Comparison of ENCODE assay signal across 8 mouse cellular contexts in genomic region chr7:87063576-87063975, GRCm38 (mm10).
"Had no signal": no experiment of that assay in that cellular context is flagged by ENCODE, and none has a peak within 500 bp of the region (broad histone marks: within the 10 kb centered on the region; RNA-seq: fewer than 3 reads in every experiment).

No protein-coding gene starts in this region.

- DNase-seq: lung, adult 18-20 months; lung, embryonic 14.5 days; lung, postnatal 10 days; lung, postnatal 4 days; midbrain, embryonic 14.5 days; right cerebral cortex, postnatal 14 days; thymus, postnatal 14 days; thymus, postnatal 36 days had no signal
